Mouse (Mus musculus) CD4-positive, CD25-positive, alpha-beta regulatory T cell, adult 2 months (primary cell): ENCODE results near the gene Stk38l.
"Not testable (repeated sequence)": the region's sequence is repeated elsewhere in the genome, so short reads cannot be mapped to it uniquely, and the experiment has no call there.

Experiments
- DNase-seq: peaks from one replicate; pipeline ENCODE4 v3.0.0-alpha.2; 2012; ENCODE audit warnings: low read depth, low spot score

Gene Stk38l

GRCm38 (mm10) chr6:146770005-146770745 lies 45.4 kb downstream of the Stk38l start:
- no peak for DNase-seq

GRCm38 (mm10) chr6:146770808-146771207 lies 46.0 kb downstream of the Stk38l start:
- DNase-seq = no peak

GRCm38 (mm10) chr6:146775864-146776263 lies 51.1 kb downstream of the Stk38l start:
- DNase-seq = not testable (repeated sequence)

GRCm38 (mm10) chr6:146776610-146777389 lies 52.0 kb downstream of the Stk38l start:
- peak; percentile 31 for DNase-seq

- DNase-seq = no peak
Observed at GRCm38 (mm10) chr6:146778055-146778454, 53.3 kb downstream of the Stk38l start.

GRCm38 (mm10) chr6:146781566-146781965 lies 56.8 kb downstream of the Stk38l start:
- DNase-seq = no peak

- no peak for DNase-seq
Observed at GRCm38 (mm10) chr6:146793527-146793926, 68.7 kb downstream of the Stk38l start.

- no peak for DNase-seq
Observed at GRCm38 (mm10) chr6:146795166-146795923, 70.5 kb downstream of the Stk38l start.

GRCm38 (mm10) chr6:146795924-146796545 lies 71.2 kb downstream of the Stk38l start, which contains the start of gene Arntl2:
TSS of gene Arntl2 (plus strand) at chr6:146796055.
- peak; percentile 20 for DNase-seq

GRCm38 (mm10) chr6:146797446-146797845 lies 72.7 kb downstream of the Stk38l start:
- DNase-seq = no peak

GRCm38 (mm10) chr6:146809991-146810390 lies 85.2 kb downstream of the Stk38l start:
- DNase-seq = no peak

- no peak for DNase-seq
Observed at GRCm38 (mm10) chr6:146813007-146813406, 88.2 kb downstream of the Stk38l start.

- no peak for DNase-seq
Observed at GRCm38 (mm10) chr6:146820177-146820965, 95.6 kb downstream of the Stk38l start.

GRCm38 (mm10) chr6:146821958-146822357 lies 97.2 kb downstream of the Stk38l start:
- no peak for DNase-seq

GRCm38 (mm10) chr6:146824727-146825486 lies 100.1 kb downstream of the Stk38l start:
- peak; percentile 71 for DNase-seq

- DNase-seq = no peak
Observed at GRCm38 (mm10) chr6:146825487-146825773, 100.6 kb downstream of the Stk38l start.
